Mouse (Mus musculus) hindbrain, embryonic 11.5 days (tissue): ENCODE results near the gene 1700016D06Rik. TPM values are rescaled to one million over a fixed set of nuclear protein-coding genes. Genes with fewer than 3 reads are reported as not detected.

Experiments used
- ATAC-seq: fragments of 200-750 bp; cut with Nextera tagmentation; 2 replicates; pipeline ENCODE4 v1.8.0; 2017; ENCODE audit warnings: mild to moderate bottlenecking, moderate TSS enrichment, moderate library complexity; ENCODE audit not compliant: low FRiP score
- DNase-seq: peaks from one replicate; pipeline ENCODE4 v3.0.0-alpha.2; 2015; ENCODE audit warnings: low spot score
- H3K27ac ChIP-seq: fragments of 300-500 bp; sonication (generic); 2 replicates; pipeline ENCODE4 v1.5.1; 2014; ENCODE audit warnings: mild to moderate bottlenecking, low read depth, low read length
- H3K27me3 ChIP-seq: fragments of 300-500 bp; sonication (generic); 2 replicates; pipeline ENCODE4 v1.6.1; 2014; ENCODE audit warnings: mild to moderate bottlenecking, low read length, moderate library complexity, mixed read lengths; ENCODE audit not compliant: control insufficient read depth, insufficient read depth
- H3K36me3 ChIP-seq: fragments of 300-500 bp; sonication (generic); 2 replicates; pipeline ENCODE4 v1.6.1; 2014; ENCODE audit warnings: mild to moderate bottlenecking, low read length, moderate library complexity, mixed read lengths; ENCODE audit not compliant: control insufficient read depth, insufficient read depth
- H3K4me1 ChIP-seq: fragments of 300-500 bp; sonication (generic); replicated peaks from 2 replicates; pipeline ENCODE4 v1.6.1; 2014; ENCODE audit warnings: low read length, mixed read lengths; ENCODE audit not compliant: control insufficient read depth, insufficient read depth
- H3K4me2 ChIP-seq: fragments of 300-500 bp; sonication (generic); replicated peaks from 2 replicates; pipeline ENCODE4 v1.6.1; 2014; ENCODE audit warnings: mild to moderate bottlenecking, low read depth, low read length
- H3K4me3 ChIP-seq: fragments of 300-500 bp; sonication (generic); 2 replicates; pipeline ENCODE4 v1.5.1; 2014; ENCODE audit warnings: low read depth, low read length
- H3K9ac ChIP-seq: fragments of 300-500 bp; sonication (generic); 2 replicates; pipeline ENCODE4 v1.6.1; 2014; ENCODE audit warnings: low read depth, low read length
- H3K9me3 ChIP-seq: fragments of 300-500 bp; sonication (generic); 2 replicates; pipeline ENCODE4 v1.6.1; 2016; ENCODE audit warnings: low read length; ENCODE audit not compliant: control insufficient read depth
- WGBS: fragments of 180-500 bp; shearing (Covaris S2); extraction: QIAGEN DNeasy Blood & Tissue Kit; methylation state at CpG from one replicate; pipeline ENCODE4 v1.1.7; 2014; 5-methylcytosine and 5-hydroxymethylcytosine counted together
- polyA plus RNA-seq: library from polyadenylated mRNA; unstranded; fragments of >200 nt; fragmentation: Nextera tagmentation; extraction: Ambion mirVana; gene quantifications from 2 replicates; pipeline ENCODE4 v1.2.1, GENCODE M21; 2014

1700016D06Rik gene
- polyA plus RNA-seq, 1 experiment from 2014 or later, result not detected

GRCm38 (mm10) chr8:11697467-11697866 is 3.4 kb downstream of the 1700016D06Rik start:
- Histone ChIP-seq H3K27me3 (no peaks in the 10 kb centered on the region), H3K9ac (no peak overlapping the region), H3K4me2 (no peak overlapping the region), H3K36me3 (no peaks in the 10 kb centered on the region), H3K9me3 (no peaks in the 10 kb centered on the region), H3K4me1 (0 out of 2 replicates have a peak, but pooled peaks cover 4% of the 10 kb centered on the region), H3K4me3 (no peak overlapping the region), H3K27ac (no peak overlapping the region)
- DNase-seq, result no peak
- 92% methylated on average over 7 of the region's 7 CpGs for WGBS
- ATAC-seq, result no peak

- Histone ChIP-seq H3K27me3 (no peaks in the 10 kb centered on the region), H3K36me3 (no peaks in the 10 kb centered on the region), H3K9me3 (no peaks in the 10 kb centered on the region), H3K9ac (no peak overlapping the region), H3K4me1 (0 out of 2 replicates have a peak, but pooled peaks cover 4% of the 10 kb centered on the region), H3K4me2 (no peak overlapping the region), H3K4me3 (no peak overlapping the region), H3K27ac (no peak overlapping the region)
- WGBS, result 94% methylated on average over 3 of the region's 3 CpGs
- ATAC-seq (no peak), DNase-seq (no peak)
These were observed 4.7 kb downstream of the 1700016D06Rik start for GRCm38 (mm10) chr8:11696176-11696575.

- DNase-seq, result no peak
- Histone ChIP-seq H3K9ac (no peak overlapping the region), H3K27me3 (no peaks in the 10 kb centered on the region), H3K36me3 (no peaks in the 10 kb centered on the region), H3K4me1 (no peaks in the 10 kb centered on the region), H3K4me2 (no peak overlapping the region), H3K9me3 (no peaks in the 10 kb centered on the region), H3K4me3 (no peak overlapping the region), H3K27ac (no peak overlapping the region)
- ATAC-seq, result no peak
- WGBS, result 86% methylated on average over 5 of the region's 5 CpGs
These were observed 6.9 kb downstream of the 1700016D06Rik start for GRCm38 (mm10) chr8:11693972-11694371.

- no peak overlapping the region for H3K4me3 ChIP-seq
- H3K4me1 ChIP-seq, result no peaks in the 10 kb centered on the region
- H3K27ac ChIP-seq, result no peak overlapping the region
- no peaks in the 10 kb centered on the region for H3K27me3 ChIP-seq
- DNase-seq (no peak), ATAC-seq (no peak)
- H3K36me3 ChIP-seq, result no peaks in the 10 kb centered on the region
- no peak overlapping the region for H3K4me2 ChIP-seq
- H3K9me3 ChIP-seq, result no peaks in the 10 kb centered on the region
- H3K9ac ChIP-seq, result no peak overlapping the region
- WGBS, result 71% methylated on average over 1 of the region's 1 CpGs
These were observed 8.4 kb downstream of the 1700016D06Rik start for GRCm38 (mm10) chr8:11692455-11692854.

- Histone ChIP-seq H3K4me1 (no peaks in the 10 kb centered on the region), H3K36me3 (no peaks in the 10 kb centered on the region), H3K4me2 (no peak overlapping the region), H3K9me3 (no peaks in the 10 kb centered on the region), H3K27me3 (no peaks in the 10 kb centered on the region), H3K9ac (no peak overlapping the region), H3K4me3 (no peak overlapping the region), H3K27ac (no peak overlapping the region)
- 86% methylated on average over 6 of the region's 6 CpGs for WGBS
- ATAC-seq, result no peak
- DNase-seq, result no peak
These were observed 9.1 kb downstream of the 1700016D06Rik start for GRCm38 (mm10) chr8:11691761-11692160.

GRCm38 (mm10) chr8:11691284-11691683 is 9.6 kb downstream of the 1700016D06Rik start:
- Histone ChIP-seq H3K36me3 (no peaks in the 10 kb centered on the region), H3K4me1 (no peaks in the 10 kb centered on the region), H3K9me3 (no peaks in the 10 kb centered on the region), H3K27me3 (no peaks in the 10 kb centered on the region), H3K4me3 (no peak overlapping the region), H3K27ac (no peak overlapping the region), H3K9ac (no peak overlapping the region), H3K4me2 (no peak overlapping the region)
- WGBS, result 95% methylated on average over 6 of the region's 6 CpGs
- ATAC-seq, result no peak
- DNase-seq, result no peak

- no peaks in the 10 kb centered on the region for H3K4me1 ChIP-seq
- no peaks in the 10 kb centered on the region for H3K36me3 ChIP-seq
- no peak overlapping the region for H3K4me2 ChIP-seq
- H3K9ac ChIP-seq, result no peak overlapping the region
- H3K9me3 ChIP-seq, result no peaks in the 10 kb centered on the region
- no peak for DNase-seq
- no peak overlapping the region for H3K4me3 ChIP-seq
- H3K27me3 ChIP-seq, result no peaks in the 10 kb centered on the region
- ATAC-seq, result no peak
- H3K27ac ChIP-seq, result no peak overlapping the region
- WGBS, result 62% methylated on average over 7 of the region's 7 CpGs
These were observed 10.9 kb downstream of the 1700016D06Rik start for GRCm38 (mm10) chr8:11689945-11690344.

- Histone ChIP-seq H3K4me3 (no peak overlapping the region), H3K27me3 (no peaks in the 10 kb centered on the region), H3K4me1 (no peaks in the 10 kb centered on the region), H3K9ac (no peak overlapping the region), H3K36me3 (no peaks in the 10 kb centered on the region), H3K9me3 (no peaks in the 10 kb centered on the region), H3K4me2 (no peak overlapping the region), H3K27ac (no peak overlapping the region)
- DNase-seq, result no peak
- no peak for ATAC-seq
- 90% methylated on average over 5 of the region's 5 CpGs for WGBS
These were observed 13.6 kb downstream of the 1700016D06Rik start for GRCm38 (mm10) chr8:11687251-11687650.

- 91% methylated on average over 7 of the region's 7 CpGs for WGBS
- no peaks in the 10 kb centered on the region for H3K36me3 ChIP-seq
- no peak for DNase-seq
- no peak overlapping the region for H3K27ac ChIP-seq
- ATAC-seq, result no peak
- no peaks in the 10 kb centered on the region for H3K9me3 ChIP-seq
- no peak overlapping the region for H3K4me2 ChIP-seq
- no peak overlapping the region for H3K9ac ChIP-seq
- H3K4me3 ChIP-seq, result no peak overlapping the region
- no peaks in the 10 kb centered on the region for H3K27me3 ChIP-seq
- H3K4me1 ChIP-seq, result no peaks in the 10 kb centered on the region
These were observed 16.3 kb downstream of the 1700016D06Rik start for GRCm38 (mm10) chr8:11684558-11684957.
